Mouse (Mus musculus): Measurements from ENCODE around the gene Tmprss12.
A peak's percentile ranks its signal among the peaks of the same experiment; 100 is the strongest.
"Not testable (repeated sequence)": the region's sequence is repeated elsewhere in the genome, so short reads cannot be mapped to it uniquely, and the experiment has no call there.

Gene Tmprss12

GRCm38 (mm10) chr15:100274790-100275559 lies 5.7 kb upstream of the Tmprss12 start:
- no peak for DNase-seq (ENCODE audit: low read depth)

- DNase-seq (ENCODE audit: low read depth) = no peak
Measured at GRCm38 (mm10) chr15:100276403-100276802, 4.2 kb upstream of the Tmprss12 start.

DNA sequence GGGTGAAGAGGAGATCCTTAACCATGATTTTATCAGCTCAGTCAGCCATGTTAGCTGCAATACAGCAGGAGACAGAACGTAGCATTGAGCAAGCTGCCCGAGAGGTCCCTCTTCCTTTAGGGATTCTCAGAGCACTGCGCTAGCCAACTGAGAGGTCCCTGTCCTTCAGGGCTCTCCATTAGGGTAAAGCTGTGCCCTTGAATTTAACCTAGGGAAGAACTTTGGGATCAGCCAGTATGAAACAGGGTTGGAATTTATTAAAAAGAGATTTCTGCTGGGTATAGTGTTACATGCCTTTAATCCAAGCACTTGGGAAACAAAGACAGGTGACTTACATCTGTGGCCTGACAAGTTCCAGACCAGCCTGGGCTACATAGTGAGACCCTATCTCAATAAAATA lies 3.1 kb upstream of the Tmprss12 start:
- no peak for DNase-seq (ENCODE audit: low read depth)

DNA sequence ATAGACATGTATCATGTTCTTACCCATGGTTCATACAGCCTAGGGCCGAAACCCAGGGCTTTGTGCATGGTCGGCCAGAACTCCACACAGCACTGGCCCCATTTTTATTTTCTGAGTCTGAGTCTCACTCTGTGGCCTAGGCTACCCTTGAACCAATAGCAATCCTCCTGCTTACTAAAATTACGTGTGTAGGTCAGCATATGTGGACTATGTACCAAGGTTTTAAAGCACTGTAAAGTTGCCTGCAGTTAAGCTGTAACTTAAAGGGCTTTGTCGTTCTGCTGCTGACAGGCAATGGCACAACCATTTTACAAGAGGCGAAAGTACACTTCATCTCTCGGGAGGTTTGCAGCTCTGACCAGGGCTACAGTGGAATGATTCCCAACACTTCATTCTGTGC lies 8.3 kb downstream of the Tmprss12 start:
- DNase-seq (ENCODE audit: low read depth) = no peak

GRCm38 (mm10) chr15:100290858-100291257 lies 10.2 kb downstream of the Tmprss12 start:
- no peak for DNase-seq (ENCODE audit: low read depth)

DNA sequence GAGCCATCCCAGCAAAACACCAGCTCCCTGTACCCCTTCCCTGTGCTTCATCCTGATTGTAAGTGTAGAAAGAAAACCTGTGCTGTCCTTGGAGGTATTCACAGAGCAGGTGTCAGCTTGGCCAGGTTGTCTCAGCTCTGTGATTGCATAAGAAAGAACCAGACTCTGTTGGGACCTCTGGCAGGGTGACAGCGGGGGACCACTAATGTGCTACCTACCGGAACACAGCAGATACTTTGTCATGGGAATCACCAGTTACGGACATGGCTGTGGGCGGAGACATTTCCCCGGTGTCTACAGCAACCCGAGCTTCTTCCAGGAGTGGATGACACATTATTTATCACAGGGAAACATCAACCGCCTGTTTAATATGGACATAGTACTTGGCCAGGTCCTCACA lies 11.7 kb downstream of the Tmprss12 start:
- no peak for DNase-seq (ENCODE audit: low read depth)

- peak; percentile 24 for DNase-seq (ENCODE audit: low read depth)
Measured at GRCm38 (mm10) chr15:100297856-100298255, 17.2 kb downstream of the Tmprss12 start.

DNA sequence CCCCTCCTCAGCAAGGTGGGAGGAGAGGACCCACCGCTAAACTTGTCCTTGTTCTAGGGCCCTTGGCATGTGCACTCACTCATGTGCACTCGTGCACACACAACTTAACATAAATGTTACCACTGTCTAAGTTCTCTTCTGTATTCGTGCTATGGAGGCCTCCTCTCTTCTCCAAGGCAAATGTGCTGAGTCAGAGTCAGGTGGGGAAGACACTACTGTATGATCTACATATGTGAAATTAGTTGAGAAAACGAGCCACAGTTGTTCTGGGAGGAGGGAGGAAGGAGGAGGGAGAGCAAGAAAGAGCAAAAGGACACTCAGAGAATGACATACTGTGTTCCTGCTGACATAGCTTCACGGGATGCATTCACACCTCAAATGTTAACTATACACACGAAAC lies 19.9 kb downstream of the Tmprss12 start:
- DNase-seq (ENCODE audit: low read depth) = no peak

- peak; percentile 60 for DNase-seq (ENCODE audit: low read depth)
Measured at GRCm38 (mm10) chr15:100301556-100301955, 20.9 kb downstream of the Tmprss12 start.

DNA sequence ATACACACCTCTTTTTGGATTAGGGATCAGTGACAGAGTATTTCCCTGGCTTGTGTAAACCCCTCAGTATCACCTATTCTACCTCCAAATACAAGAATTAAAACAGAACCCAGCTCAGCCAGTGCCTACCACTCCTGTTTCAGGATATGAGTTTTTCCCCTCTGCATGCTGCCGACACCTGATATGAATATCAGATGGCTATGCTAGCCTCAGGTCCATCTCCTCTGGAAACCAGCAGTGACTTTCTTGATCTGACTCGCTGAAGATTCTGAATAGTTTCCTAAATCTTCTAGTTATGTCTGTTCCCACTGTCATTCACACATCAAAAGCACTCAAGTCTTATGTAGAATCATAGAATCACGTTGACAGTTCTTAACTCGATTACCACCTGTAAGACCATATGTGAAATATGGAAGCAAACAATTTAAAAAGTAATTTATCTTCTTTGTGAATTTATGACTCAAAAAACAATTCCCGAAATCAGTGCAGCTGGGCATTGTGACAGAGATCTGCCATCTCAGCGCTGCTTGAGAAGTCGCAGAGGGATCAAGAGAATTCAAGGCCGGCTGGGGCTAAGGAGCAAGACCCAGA lies 22.9 kb downstream of the Tmprss12 start:
- DNase-seq (ENCODE audit: low read depth) = no peak

- peak; percentile 79 for DNase-seq (ENCODE audit: low read depth)
Measured at GRCm38 (mm10) chr15:100304019-100304991, 23.7 kb downstream of the Tmprss12 start, which contains the start of gene Mettl7a1. Gene Mettl7a1, plus strand, starts transcription at chr15:100304140.

DNA sequence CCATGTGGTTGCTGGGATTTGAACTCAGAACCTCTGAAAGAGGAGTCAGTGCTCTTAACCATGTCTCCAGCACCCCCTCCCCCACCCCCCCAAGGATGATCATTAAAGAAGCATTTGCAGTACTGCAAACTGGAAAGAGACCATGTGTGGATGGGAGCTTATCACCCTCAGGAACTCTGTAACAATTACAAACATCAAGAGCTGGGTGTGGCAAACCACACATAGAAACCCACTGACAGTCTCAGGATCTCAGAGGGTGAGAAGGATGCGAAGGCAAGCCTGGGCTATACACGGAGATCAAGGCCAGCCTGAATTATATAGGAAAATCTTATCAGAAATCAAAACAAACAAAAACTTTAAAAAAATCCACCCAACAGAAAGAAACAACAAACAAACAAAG lies 25.6 kb downstream of the Tmprss12 start:
- DNase-seq (ENCODE audit: low read depth) = no peak

GRCm38 (mm10) chr15:100307438-100308096 lies 26.9 kb downstream of the Tmprss12 start:
- peak; percentile 76 for DNase-seq (ENCODE audit: low read depth)

DNA sequence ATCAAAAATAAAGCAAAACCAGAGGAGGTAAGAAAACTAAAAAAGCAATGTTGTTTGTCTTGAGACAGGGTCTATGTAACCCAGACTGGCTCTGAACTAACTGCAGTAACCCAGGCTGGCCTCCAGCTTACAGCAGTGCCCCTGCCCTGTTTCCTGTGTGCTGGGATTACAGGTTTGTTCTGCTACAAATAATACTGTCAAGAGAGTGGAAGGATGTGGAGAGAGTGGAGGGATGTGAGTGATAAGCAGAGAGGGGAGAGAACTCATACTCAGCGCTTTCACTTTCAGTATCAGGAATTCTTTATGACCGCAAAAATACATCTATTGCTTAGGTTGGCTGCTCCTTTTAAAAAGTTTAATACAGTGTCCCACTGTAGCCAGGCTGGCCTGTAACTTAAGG lies 31.7 kb downstream of the Tmprss12 start:
- DNase-seq (ENCODE audit: low read depth) = peak; percentile 55

- DNase-seq (ENCODE audit: low read depth) = no peak
Measured at GRCm38 (mm10) chr15:100314448-100315145, 34.0 kb downstream of the Tmprss12 start.

DNA sequence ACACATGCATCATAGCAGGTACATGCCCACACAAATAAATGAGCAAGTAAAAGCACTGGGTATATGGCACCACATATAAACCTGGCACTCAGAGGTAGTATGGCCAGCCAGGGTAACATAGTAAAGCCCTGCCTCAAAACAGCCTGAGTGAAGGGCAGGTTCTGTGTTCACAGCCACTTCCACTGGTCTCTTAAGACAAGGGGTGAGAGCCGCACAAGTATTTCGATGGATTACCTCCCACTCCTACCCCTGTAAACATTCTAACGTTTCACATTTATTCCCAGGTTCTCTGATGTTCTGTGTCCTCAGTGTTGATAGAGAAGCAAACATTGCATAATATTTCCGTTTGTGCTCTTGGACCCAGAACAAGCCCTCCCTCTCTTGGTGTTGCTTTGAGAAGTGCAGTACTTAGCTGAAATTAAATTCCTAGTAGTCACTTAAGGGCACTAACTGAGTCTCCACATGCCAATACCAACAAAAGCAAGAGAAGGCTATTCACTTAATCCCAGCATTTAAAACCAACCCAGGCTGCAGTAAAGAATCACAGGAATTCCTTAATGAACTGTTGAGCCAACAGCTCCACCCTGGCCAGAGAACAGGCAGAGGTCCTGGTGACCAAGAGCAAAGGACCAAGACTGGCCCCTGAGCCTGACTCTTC lies 37.5 kb downstream of the Tmprss12 start:
- not testable (repeated sequence) for DNase-seq (ENCODE audit: low read depth)

DNA sequence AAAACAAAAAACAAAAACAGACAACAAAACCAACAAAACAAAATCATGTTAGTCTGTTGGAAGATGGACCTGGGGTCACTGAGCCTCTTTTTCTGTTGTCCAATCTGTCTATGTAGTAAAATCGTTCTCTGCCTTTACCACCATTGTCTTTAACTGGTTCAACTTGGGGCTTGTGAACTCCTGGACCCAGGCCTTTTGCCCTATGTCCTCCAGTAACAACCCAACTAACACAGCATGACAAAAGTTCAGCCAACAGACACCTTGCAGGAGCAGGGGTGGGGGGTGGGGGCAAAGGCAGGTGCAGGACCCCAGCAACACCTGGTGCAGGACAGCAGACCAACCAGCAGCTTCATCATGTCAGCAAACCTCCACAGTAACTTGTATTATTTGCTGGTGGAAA lies 39.2 kb downstream of the Tmprss12 start:
- DNase-seq (ENCODE audit: low read depth) = no peak

DNA sequence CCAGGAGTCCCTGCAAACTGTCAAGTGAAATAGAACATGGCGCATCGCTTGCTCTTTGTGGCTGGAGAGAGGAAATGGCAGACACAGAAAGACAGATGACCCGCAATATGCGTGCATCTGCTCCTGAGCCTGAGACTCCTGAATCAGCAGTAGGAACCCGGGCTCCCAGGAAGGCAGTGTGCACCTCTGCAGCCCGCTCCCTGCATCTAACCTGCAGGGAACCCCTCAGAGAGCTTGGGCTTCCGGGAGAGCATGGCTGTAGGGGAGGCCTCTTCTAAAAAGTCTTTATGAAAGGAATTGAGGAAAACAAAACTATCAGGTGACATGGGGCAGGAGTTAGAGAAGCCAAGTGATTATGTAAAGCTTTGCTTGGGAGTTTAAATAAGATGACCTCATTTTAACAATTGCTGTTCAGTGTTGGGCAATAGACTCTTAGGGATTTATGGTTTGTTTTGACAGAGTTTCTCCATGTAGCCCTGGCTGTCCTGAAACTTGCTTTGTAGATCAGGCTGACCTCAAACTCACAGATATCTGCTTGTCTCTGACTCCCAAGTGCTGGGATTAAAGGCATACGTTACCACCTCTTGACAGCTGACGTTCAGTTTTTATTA lies 39.8 kb downstream of the Tmprss12 start:
- no peak for DNase-seq (ENCODE audit: low read depth)

- peak; percentile 27 for DNase-seq (ENCODE audit: low read depth)
Measured at GRCm38 (mm10) chr15:100321134-100321533, 40.5 kb downstream of the Tmprss12 start.

DNA sequence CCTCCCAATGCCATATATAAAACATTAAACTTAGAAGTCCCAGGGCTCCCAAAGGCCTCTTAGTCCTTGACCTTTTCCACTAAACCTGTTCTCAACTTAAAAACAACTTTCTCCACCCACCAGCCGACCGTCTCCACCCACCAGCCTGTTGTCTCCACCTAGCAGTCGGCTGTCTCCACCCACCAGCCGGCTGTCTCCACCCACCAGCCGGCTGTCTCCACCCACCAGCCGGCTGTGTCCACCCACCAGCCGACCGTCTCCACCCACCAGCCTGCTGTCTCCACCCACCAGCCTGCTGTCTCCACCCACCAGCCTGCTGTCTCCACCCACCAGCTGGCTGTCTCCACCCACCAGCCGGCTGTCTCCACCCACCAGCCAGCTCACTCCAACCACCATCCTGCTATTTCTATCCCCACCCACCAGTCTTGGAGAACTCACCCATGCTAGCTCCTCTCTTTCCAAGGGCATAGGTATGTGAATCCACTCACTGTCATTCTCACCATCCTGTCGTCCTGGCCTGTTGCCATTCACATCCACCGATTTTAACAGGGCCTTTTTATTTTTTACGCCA lies 43.5 kb downstream of the Tmprss12 start:
- no peak for DNase-seq (ENCODE audit: low read depth)

Measured in induced T-regulatory cell, adult 2 months (primary cell).